Mouse (Mus musculus) MEL (cell line): ENCODE measurements around the gene H2-T22. TPM values are rescaled to one million over a fixed set of nuclear protein-coding genes. Genes with fewer than 3 reads are reported as not detected.
"Not testable (repeated sequence)": the region's sequence is repeated elsewhere in the genome, so short reads cannot be mapped to it uniquely, and the experiment has no call there.

Experiments
- DNase-seq: peaks from one replicate; pipeline ENCODE4 v3.0.0; 2011; ENCODE audit warnings: low read depth, low spot score
- H3K27ac ChIP-seq: 2 replicates; pipeline ENCODE4 v1.5.1; 2012; ENCODE audit warnings: low read depth, mild to moderate bottlenecking, control low read depth, low read length, moderate library complexity; ENCODE audit not compliant: control insufficient read depth
- H3K27me3 ChIP-seq, 2 experiments: fragments of 150-350 bp in 1 of 2; sonication (generic) in 1 of 2; 2 replicates each; pipeline ENCODE4 v1.6.1; 2012; ENCODE audit warnings: low read length in 2 of 2, mild to moderate bottlenecking in 2 of 2, improper control_type of control experiment in 1 of 2, moderate library complexity in 1 of 2; ENCODE audit not compliant: insufficient read depth in 2 of 2, control insufficient read depth in 1 of 2
- H3K36me3 ChIP-seq, 2 experiments: 2 replicates each; pipeline ENCODE4 v1.6.1; 2012 to 2014; ENCODE audit warnings: low read length in 2 of 2, improper control_type of control experiment in 1 of 2, inconsistent platforms in 1 of 2, mild to moderate bottlenecking in 1 of 2; ENCODE audit not compliant: insufficient read depth in 2 of 2, control insufficient read depth in 1 of 2
- H3K4me1 ChIP-seq, 2 experiments: fragments of 150-350 bp in 1 of 2; sonication (generic) in 1 of 2; 2 replicates each; pipeline ENCODE4 v1.6.1; 2012; ENCODE audit warnings: low read length in 2 of 2, improper control_type of control experiment in 1 of 2, mild to moderate bottlenecking in 1 of 2; ENCODE audit not compliant: insufficient read depth in 2 of 2, control insufficient read depth in 1 of 2
- H3K4me3 ChIP-seq, 2 experiments: fragments of 150-350 bp in 1 of 2; sonication (generic) in 1 of 2; 2 replicates each; pipeline ENCODE4 v1.5.1; 2012; ENCODE audit warnings: low read depth in 2 of 2, low read length in 2 of 2, mild to moderate bottlenecking in 2 of 2, moderate library complexity in 2 of 2, control low read depth in 1 of 2, improper control_type of control experiment in 1 of 2; ENCODE audit not compliant: control insufficient read depth in 1 of 2, insufficient read depth in 1 of 2
- H3K79me2 ChIP-seq: 2 replicates; pipeline ENCODE4 v1.6.1; 2012; ENCODE audit warnings: mild to moderate bottlenecking, low read length, moderate library complexity; ENCODE audit not compliant: control insufficient read depth, poor library complexity, insufficient read depth
- H3K9ac ChIP-seq: 2 replicates; pipeline ENCODE4 v1.6.1; 2012; ENCODE audit warnings: low read depth, mild to moderate bottlenecking, control low read depth, low read length, moderate library complexity; ENCODE audit not compliant: control insufficient read depth, poor library complexity, severe bottlenecking
- H3K9me3 ChIP-seq: fragments of 150-350 bp; sonication (generic); replicated peaks from 2 replicates; pipeline ENCODE4 v1.6.1; 2012; ENCODE audit warnings: mild to moderate bottlenecking, low read length, improper control_type of control experiment, moderate library complexity; ENCODE audit not compliant: insufficient read depth
- CHD2 ChIP-seq: IDR thresholded peaks from 2 replicates; pipeline ENCODE4 v1.6.1; 2011; ENCODE audit warnings: low read length, improper control_type of control experiment
- CTCF ChIP-seq, 3 experiments: IDR thresholded peaks in 2 of 3; conservative IDR thresholded peaks in 1 of 3; 2 replicates each; pipeline ENCODE4 v1.5.1; 2011 to 2012; ENCODE audit warnings: low read length in 3 of 3, low read depth in 2 of 3, mild to moderate bottlenecking in 2 of 3, improper control_type of control experiment in 1 of 3, inconsistent platforms in 1 of 3, mixed read lengths in 1 of 3, moderate library complexity in 1 of 3; ENCODE audit not compliant: control insufficient read depth in 1 of 3, insufficient read depth in 1 of 3, poor library complexity in 1 of 3, severe bottlenecking in 1 of 3
- EP300 ChIP-seq, 2 experiments: IDR thresholded peaks; 2 replicates each; pipeline ENCODE4 v1.6.1; 2011; ENCODE audit warnings: improper control_type of control experiment in 2 of 2, low read length in 2 of 2, low read depth in 1 of 2, mild to moderate bottlenecking in 1 of 2
- GABPA ChIP-seq: IDR thresholded peaks from 2 replicates; pipeline ENCODE4 v1.6.1; 2012; ENCODE audit warnings: low read depth, mild to moderate bottlenecking, inconsistent platforms, low read length, improper control_type of control experiment, moderate library complexity
- HCFC1 ChIP-seq: IDR thresholded peaks from 2 replicates; pipeline ENCODE4 v1.6.1; 2012; ENCODE audit warnings: low read depth, mild to moderate bottlenecking, inconsistent platforms, low read length, improper control_type of control experiment, moderate library complexity
- JUND ChIP-seq: IDR thresholded peaks from 2 replicates; pipeline ENCODE4 v1.6.1; 2011; ENCODE audit warnings: low read depth, mild to moderate bottlenecking, improper control_type of control experiment, low read length
- KAT2A ChIP-seq: conservative IDR thresholded peaks from 2 replicates; pipeline ENCODE4 v1.6.1; 2012; ENCODE audit warnings: low read depth, low read length, improper control_type of control experiment, inconsistent platforms
- MYB ChIP-seq: IDR thresholded peaks from 2 replicates; pipeline ENCODE4 v1.6.1; 2011; ENCODE audit warnings: mild to moderate bottlenecking, low read depth, low read length, improper control_type of control experiment
- MYC ChIP-seq: IDR thresholded peaks from 2 replicates; pipeline ENCODE4 v1.6.1; 2011; ENCODE audit warnings: low read depth, mild to moderate bottlenecking, low read length, improper control_type of control experiment, moderate library complexity
- RAD21 ChIP-seq: IDR thresholded peaks from 2 replicates; pipeline ENCODE4 v1.6.1; 2011; ENCODE audit warnings: mild to moderate bottlenecking, low read depth, low read length, improper control_type of control experiment
- RCOR1 ChIP-seq: IDR thresholded peaks from 2 replicates; pipeline ENCODE4 v1.6.1; 2012; ENCODE audit warnings: low read depth, mild to moderate bottlenecking, inconsistent platforms, low read length, improper control_type of control experiment
- SIN3A ChIP-seq: IDR thresholded peaks from 2 replicates; pipeline ENCODE4 v1.6.1; 2012; ENCODE audit warnings: low read length, improper control_type of control experiment, inconsistent platforms
- SMC3 ChIP-seq: IDR thresholded peaks from 2 replicates; pipeline ENCODE4 v1.6.1; 2011; ENCODE audit warnings: low read depth, low read length, improper control_type of control experiment
- TBP ChIP-seq: IDR thresholded peaks from 2 replicates; pipeline ENCODE4 v1.8.0; 2011; ENCODE audit warnings: low read depth, low read length, improper control_type of control experiment
- UBTF ChIP-seq: IDR thresholded peaks from 2 replicates; pipeline ENCODE4 v1.6.1; 2012; ENCODE audit warnings: low read depth, mild to moderate bottlenecking, inconsistent platforms, low read length, improper control_type of control experiment, moderate library complexity, borderline replicate concordance; ENCODE audit not compliant: insufficient read depth
- USF1 ChIP-seq: IDR thresholded peaks from 2 replicates; pipeline ENCODE4 v1.6.1; 2014; ENCODE audit warnings: low read depth, mild to moderate bottlenecking, inconsistent platforms, low read length, improper control_type of control experiment, moderate library complexity
- ZC3H11A ChIP-seq: IDR thresholded peaks from 2 replicates; pipeline ENCODE4 v1.6.1; 2012; ENCODE audit warnings: low read depth, mild to moderate bottlenecking, inconsistent platforms, low read length, improper control_type of control experiment
- ZMIZ1 ChIP-seq: IDR thresholded peaks from 2 replicates; pipeline ENCODE4 v1.6.1; 2012; ENCODE audit warnings: low read depth, mild to moderate bottlenecking, inconsistent platforms, low read length, improper control_type of control experiment, moderate library complexity
- polyA plus RNA-seq, 2 experiments: library from polyadenylated mRNA; stranded (reverse) in 1 of 2; unstranded in 1 of 2; fragments of >175 nt in 1 of 2; fragments of >200 nt in 1 of 2; gene quantifications; 2 replicates each; pipeline versions ENCODE4 v1.2.1 to v1.2.4; 2012; ENCODE audit warnings: low replicate concordance in 2 of 2, low read depth in 1 of 2; ENCODE audit not compliant: insufficient read length in 2 of 2, insufficient read depth in 1 of 2, missing spikeins in 1 of 2
- total RNA-seq: library from RNA; depleted of rRNA; stranded (reverse); fragments of 300-350 nt; gene quantifications from 2 replicates; pipeline ENCODE4 v1.2.3, GENCODE M21; 2012

Gene H2-T22
- total and polyA plus RNA-seq, 3 experiments, result 22.5 to 45.5 TPM; not detected in 1

- no peaks in the 10 kb centered on the region for H3K79me2 ChIP-seq
- H3K9ac ChIP-seq, result no peak overlapping the region
- H3K36me3 ChIP-seq, result no peaks in the 10 kb centered on the region
- no peak overlapping the region for H3K4me3 ChIP-seq
- no peak for TF ChIP-seq USF1
- TF ChIP-seq MYB, result no peak
- no peak for TF ChIP-seq EP300 (IDR thresholded peaks at IDR 0.05; ENCODE audit: low read depth in 1 of 2, low read length in 2 of 2)
- TF ChIP-seq ZMIZ1, result no peak
- no peak for TF ChIP-seq UBTF
- no peak for TF ChIP-seq GABPA
- peak; percentile 58 to 77 (median 63); a peak in 5 of 6 replicates for TF ChIP-seq CTCF (IDR thresholded peaks at IDR 0.05 in 2 of 3, conservative IDR thresholded peaks at IDR 0.05 in 1 of 3; ENCODE audit: control insufficient read depth in 1 of 3, insufficient read depth in 1 of 3, low read depth in 2 of 3, low read length in 3 of 3, poor library complexity in 1 of 3, severe bottlenecking in 1 of 3)
- no peak for TF ChIP-seq RCOR1
- TF ChIP-seq SIN3A, result peak; percentile 44; the same call in 1 of the 2 replicates
- peak; percentile 63; the same call in 1 of the 2 replicates for TF ChIP-seq MYC
- no peak for TF ChIP-seq JUND
- TF ChIP-seq TBP, result no peak
- TF ChIP-seq KAT2A, result no peak
- peak; percentile 89 for TF ChIP-seq SMC3
- no peak for TF ChIP-seq CHD2
- no peak for TF ChIP-seq HCFC1
- TF ChIP-seq RAD21, result peak; percentile 74
- peak; percentile 79 for TF ChIP-seq ZC3H11A
- DNase-seq, result peak; percentile 91
- H3K4me1 ChIP-seq, result no peaks in the 10 kb centered on the region
- no peaks in the 10 kb centered on the region for H3K9me3 ChIP-seq
- H3K27ac ChIP-seq, result no peak overlapping the region
- no peaks in the 10 kb centered on the region; a peak in 1 of 4 replicates for H3K27me3 ChIP-seq
Observed at GRCm38 (mm10) chr17:36060829-36061228, 18.3 kb upstream of the H2-T22 start.

DNA sequence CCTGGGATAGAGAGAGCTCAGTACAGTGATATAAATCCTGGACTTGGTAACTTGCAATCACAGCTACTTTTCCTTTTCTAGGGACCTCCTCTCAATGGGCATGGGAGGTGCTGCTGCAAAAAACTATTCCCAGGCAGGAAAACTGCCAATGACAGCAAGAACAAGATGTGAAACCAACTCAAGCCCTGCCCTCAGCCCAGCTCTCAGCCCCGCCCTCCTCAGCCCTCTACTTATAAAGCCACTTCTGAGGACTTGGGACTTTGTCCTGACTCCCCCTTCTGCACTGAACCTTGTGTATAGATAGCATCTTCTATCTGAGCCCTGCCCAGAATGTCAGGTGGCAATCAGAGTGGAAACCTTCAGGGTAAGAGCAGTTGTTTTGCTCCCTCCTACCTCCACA, 15.8 kb upstream of the H2-T22 start, which contains the start of gene Gm11127:
Gene Gm11127, minus strand, starts transcription at position 10 of the 400 bp plus-strand sequence.
- H3K27ac ChIP-seq, H3K9ac ChIP-seq, H3K4me3 ChIP-seq, H3K79me2 ChIP-seq, DNase-seq, H3K36me3 ChIP-seq, H3K4me1 ChIP-seq, H3K9me3 ChIP-seq, H3K27me3 ChIP-seq: not testable (repeated sequence)

DNA sequence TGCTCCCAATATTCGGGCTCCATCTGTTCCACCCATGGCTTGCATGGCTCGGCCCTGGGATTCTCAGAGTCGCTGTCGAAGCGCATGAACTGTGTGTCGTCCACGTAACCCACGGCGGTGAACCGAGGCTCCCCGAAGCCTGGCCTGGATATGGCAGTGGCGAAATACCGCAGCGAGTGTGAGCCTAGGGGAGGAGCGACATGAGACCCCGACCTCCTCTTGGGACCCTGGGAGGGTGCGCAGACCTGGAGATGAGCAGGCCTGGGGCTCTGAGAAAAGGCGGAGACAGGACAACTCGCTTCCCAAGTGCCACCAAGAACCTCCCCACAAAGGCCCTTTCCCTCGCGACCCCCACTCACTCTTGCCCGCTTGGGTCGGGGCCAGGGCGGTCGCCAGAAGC, 15.4 kb upstream of the H2-T22 start:
- H3K9ac ChIP-seq, H3K36me3 ChIP-seq, H3K9me3 ChIP-seq, H3K4me1 ChIP-seq, H3K4me3 ChIP-seq, H3K79me2 ChIP-seq, DNase-seq, H3K27me3 ChIP-seq, H3K27ac ChIP-seq: not testable (repeated sequence)
